Mouse (Mus musculus): Measurements from ENCODE around the gene Agpat3.

DNA sequence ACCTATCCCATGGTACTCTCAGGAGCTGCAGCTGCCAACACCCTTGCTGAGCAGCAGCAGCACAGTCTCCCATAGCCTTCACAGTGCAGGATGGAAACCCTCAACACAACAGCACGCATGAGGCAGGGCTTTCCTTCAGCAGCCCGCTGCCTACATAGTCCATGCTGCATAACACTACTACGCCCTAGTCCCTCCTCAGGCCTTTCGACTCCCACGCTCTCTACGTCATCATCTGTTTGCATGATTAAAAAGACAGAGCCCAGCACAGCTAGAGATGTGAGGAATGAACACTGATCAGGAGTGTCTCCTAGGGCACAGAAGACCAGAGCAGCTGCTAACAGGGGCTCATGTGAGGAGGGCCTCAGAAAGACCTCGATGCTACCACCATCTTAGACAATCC is 131.0 kb downstream of the Agpat3 start:
- no peak for TF ChIP-seq CTCF (IDR thresholded peaks at IDR 0.05; ENCODE audit: low read depth)
- no peak for TF ChIP-seq EP300 (optimal IDR thresholded peaks at IDR 0.05)
